Mouse (Mus musculus) neutrophil, adult 59 days (primary cell): ENCODE measurements around the gene Olfr1042. TPM values are rescaled to one million over a fixed set of nuclear protein-coding genes. Genes with fewer than 3 reads are reported as not detected.

Experiments used
- total RNA-seq, 2 experiments: library from RNA; stranded (reverse); gene quantifications; 1 replicate in 1 of 2; 2 replicates in 1 of 2; pipeline ENCODE4 v1.2.4; 2023

The Olfr1042 gene
- not detected for total RNA-seq

GRCm38 (mm10) chr2:86161738-86162137, at the start of gene Olfr1042:
Gene Olfr1042, minus strand, starts transcription at chr2:86161838.

GRCm38 (mm10) chr2:86202909-86203308, 41.3 kb upstream of the Olfr1042 start, which contains the start of gene Olfr1045:
Gene Olfr1045, minus strand, starts transcription at chr2:86203009.

GRCm38 (mm10) chr2:86185583-86185982, 23.9 kb upstream of the Olfr1042 start, which contains the start of gene Olfr52:
Gene Olfr52, minus strand, starts transcription at chr2:86185683.

GRCm38 (mm10) chr2:86177720-86178119, 16.1 kb upstream of the Olfr1042 start, which contains the start of gene Olfr1044:
Gene Olfr1044, minus strand, starts transcription at chr2:86177820.

GRCm38 (mm10) chr2:86167422-86167821, 5.8 kb upstream of the Olfr1042 start, which contains the start of gene Olfr1043:
Gene Olfr1043, minus strand, starts transcription at chr2:86167522.

GRCm38 (mm10) chr2:86146632-86147031, 15.0 kb downstream of the Olfr1042 start, which contains the start of gene Olfr1040:
Gene Olfr1040, minus strand, starts transcription at chr2:86146732.

GRCm38 (mm10) chr2:86135828-86136227, 25.8 kb downstream of the Olfr1042 start, which contains the start of gene Olfr1039:
Gene Olfr1039, minus strand, starts transcription at chr2:86135928.

Other genes with a start within 250 kb of the Olfr1042 start
- gene Olfr1025-ps1, start 246.6 kb downstream of the Olfr1042 start, total RNA-seq: not detected
- gene Olfr1026, start 240.3 kb downstream of the Olfr1042 start, total RNA-seq: not detected
- not detected for gene Olfr1028, start 211.4 kb downstream of the Olfr1042 start, total RNA-seq
- not detected for gene Olfr1029, start 187.9 kb downstream of the Olfr1042 start, total RNA-seq
- not detected for gene Olfr1030, start 182.6 kb downstream of the Olfr1042 start, total RNA-seq
- not detected for gene Olfr1031, start 171.5 kb downstream of the Olfr1042 start, total RNA-seq
- gene Olfr1032, start 156.3 kb downstream of the Olfr1042 start, total RNA-seq: not detected
- not detected for gene Olfr1033, start 141.2 kb downstream of the Olfr1042 start, total RNA-seq
- gene Olfr1034, start 116.0 kb downstream of the Olfr1042 start, total RNA-seq: not detected
- not detected for gene Olfr1036, start 87.8 kb downstream of the Olfr1042 start, total RNA-seq
- not detected for gene Olfr1037, start 74.5 kb downstream of the Olfr1042 start, total RNA-seq
- gene Olfr1039, start 25.9 kb downstream of the Olfr1042 start, total RNA-seq: not detected
- gene Olfr1040, start 15.1 kb downstream of the Olfr1042 start, total RNA-seq: not detected
- gene Olfr1043, start 5.7 kb upstream of the Olfr1042 start, total RNA-seq: not detected
- gene Olfr1044, start 16.0 kb upstream of the Olfr1042 start, total RNA-seq: not detected
- not detected for gene Olfr52, start 23.8 kb upstream of the Olfr1042 start, total RNA-seq
- gene Olfr1045, start 41.2 kb upstream of the Olfr1042 start, total RNA-seq: not detected
- not detected for gene Olfr1046, start 57.5 kb upstream of the Olfr1042 start, total RNA-seq
- gene Olfr1047, start 69.6 kb upstream of the Olfr1042 start, total RNA-seq: not detected
- not detected for gene Olfr1048, start 78.5 kb upstream of the Olfr1042 start, total RNA-seq
- gene Olfr1049, start 96.5 kb upstream of the Olfr1042 start, total RNA-seq: not detected
- not detected for gene Olfr1051, start 117.2 kb upstream of the Olfr1042 start, total RNA-seq
- gene Olfr1052, start 130.6 kb upstream of the Olfr1042 start, total RNA-seq: not detected
- not detected for gene Olfr1053, start 153.4 kb upstream of the Olfr1042 start, total RNA-seq
- gene Olfr1054, start 173.6 kb upstream of the Olfr1042 start, total RNA-seq: not detected
- gene Olfr1055, start 188.4 kb upstream of the Olfr1042 start, total RNA-seq: not detected
- not detected for gene Olfr1056, start 200.6 kb upstream of the Olfr1042 start, total RNA-seq
- not detected for gene Olfr1057, start 216.6 kb upstream of the Olfr1042 start, total RNA-seq
- not detected for gene Olfr1058, start 226.7 kb upstream of the Olfr1042 start, total RNA-seq